Mouse (Mus musculus): ENCODE measurements around the gene Irgm1.

- TF ChIP-seq EP300 (IDR thresholded peaks at IDR 0.05; ENCODE audit: low read depth): no peak
- TF ChIP-seq CTCF (IDR thresholded peaks at IDR 0.05; ENCODE audit: low read depth): no peak
Observed at GRCm38 (mm10) chr11:48918380-48918779, 46.9 kb upstream of the Irgm1 start.

Data from heart, postnatal 0 days (tissue).